20 mouse cellular contexts compared by ENCODE assay signal in genomic region chrX:151488128-151488527, GRCm38 (mm10). TPM values are rescaled to one million over a fixed set of nuclear protein-coding genes. Genes with fewer than 3 reads are reported as not detected.
DNase-seq lines count a peak whose midpoint lies in the region; ATAC-seq and TF ChIP-seq lines count a peak whose summit lies in the region.
"Had no signal": no experiment of that assay in that cellular context is flagged by ENCODE, and none has a peak within 500 bp of the region (broad histone marks: within the 10 kb centered on the region; RNA-seq: fewer than 3 reads in every experiment).

No protein-coding gene starts in this region.

- no peaks in the 10 kb centered on the region for H3K9me3 ChIP-seq in lung, embryonic 14.5 days (ENCODE audit: low read depth, low read length)
- no peaks in the 10 kb centered on the region for H3K9me3 ChIP-seq in forebrain, embryonic 12.5 days
- H3K9me3 ChIP-seq: embryonic facial prominence, embryonic 13.5 days; G1E; heart, embryonic 10.5 days; hindbrain, embryonic 15.5 days; limb, embryonic 10.5 days; liver, embryonic 13.5 days had no signal

- H3K4me3 ChIP-seq in lung, embryonic 14.5 days (ENCODE audit: low read depth, low read length), result no peak overlapping the region
- H3K4me3 ChIP-seq in forebrain, embryonic 12.5 days (replicated peaks), result no peak overlapping the region
- H3K4me3 ChIP-seq: embryonic facial prominence, embryonic 13.5 days; heart, embryonic 10.5 days; hindbrain, embryonic 15.5 days; left cerebral cortex, adult 2 months; limb, embryonic 10.5 days; liver, embryonic 13.5 days had no signal

- no peak overlapping the region for H3K9ac ChIP-seq in lung, embryonic 14.5 days
- H3K9ac ChIP-seq in forebrain, embryonic 12.5 days, result no peak overlapping the region
- H3K9ac ChIP-seq: embryonic facial prominence, embryonic 13.5 days; hindbrain, embryonic 15.5 days; liver, embryonic 13.5 days had no signal

- no peaks in the 10 kb centered on the region for H3K36me3 ChIP-seq in lung, embryonic 14.5 days (ENCODE audit: insufficient read depth)
- no peaks in the 10 kb centered on the region for H3K36me3 ChIP-seq in forebrain, embryonic 12.5 days (replicated peaks)
- H3K36me3 ChIP-seq: embryonic facial prominence, embryonic 13.5 days; G1E; heart, embryonic 10.5 days; hindbrain, embryonic 15.5 days; limb, embryonic 10.5 days; liver, embryonic 13.5 days had no signal

- no peak for DNase-seq in lung, embryonic 14.5 days
- DNase-seq in lung, postnatal 25 days (ENCODE audit: low spot score), result no peak
- peak; percentile 6 for DNase-seq in ES-CJ7 (ENCODE audit: low read depth, low spot score)
- peak; percentile 21 for DNase-seq in ZHBTc4 (ENCODE audit: low read depth, low spot score)
- no peak for DNase-seq in frontal cortex, adult 2 months (ENCODE audit: extremely low spot score in 1 of 2, low spot score in 1 of 2)
- DNase-seq in gastrocnemius, postnatal 25 days, result no peak
- DNase-seq: adrenal gland, postnatal 10 days; cerebellum, adult 11-12 months; heart, postnatal 10 days; kidney, postnatal 25 days; liver, embryonic 13.5 days; lung, postnatal 10 days had no signal

- H3K27me3 ChIP-seq in lung, embryonic 14.5 days (ENCODE audit: insufficient read depth, low read length), result no peaks in the 10 kb centered on the region
- H3K27me3 ChIP-seq in forebrain, embryonic 12.5 days, result no peaks in the 10 kb centered on the region
- H3K27me3 ChIP-seq: embryonic facial prominence, embryonic 13.5 days; hindbrain, embryonic 15.5 days; liver, embryonic 13.5 days had no signal

- ATAC-seq in lung, embryonic 14.5 days (ENCODE audit: insufficient read depth), result no peak
- no peak for ATAC-seq in forebrain, embryonic 12.5 days (ENCODE audit: low FRiP score)
- ATAC-seq: intestine, postnatal 0 days had no signal

- 81% methylated on average over 3 of the region's 3 CpGs for WGBS in lung, embryonic 14.5 days
- 90% methylated on average over 3 of the region's 3 CpGs for WGBS in forebrain, embryonic 12.5 days

- no peak overlapping the region for H3K27ac ChIP-seq in lung, embryonic 14.5 days (ENCODE audit: low read depth)
- no peak overlapping the region for H3K27ac ChIP-seq in forebrain, embryonic 12.5 days
- H3K27ac ChIP-seq: embryonic facial prominence, embryonic 13.5 days; heart, embryonic 10.5 days; hindbrain, embryonic 15.5 days; left cerebral cortex, adult 2 months; limb, embryonic 10.5 days; liver, embryonic 13.5 days had no signal

- no peak overlapping the region for H3K4me2 ChIP-seq in lung, embryonic 14.5 days
- no peak overlapping the region for H3K4me2 ChIP-seq in forebrain, embryonic 12.5 days
- H3K4me2 ChIP-seq: embryonic facial prominence, embryonic 13.5 days; hindbrain, embryonic 15.5 days; liver, embryonic 13.5 days had no signal

- H3K4me1 ChIP-seq in lung, embryonic 14.5 days (ENCODE audit: insufficient read depth), result no peaks in the 10 kb centered on the region
- H3K4me1 ChIP-seq in forebrain, embryonic 12.5 days, result no peaks in the 10 kb centered on the region
- H3K4me1 ChIP-seq: embryonic facial prominence, embryonic 13.5 days; heart, embryonic 10.5 days; hindbrain, embryonic 15.5 days; limb, embryonic 10.5 days; liver, embryonic 13.5 days had no signal

- TF ChIP-seq CTCF in lung, embryonic 14.5 days (IDR thresholded peaks at IDR 0.05; ENCODE audit: low read depth), result 0 out of 2 replicates have a peak, but pooled peaks have one; percentile 4

RNA-seq across cellular contexts. Expression of gene Phf8, which starts 32.3 kb away (rescaled TPM):
- 17.6 and 19.1 TPM in 2 replicates for polyA plus RNA-seq in lung, embryonic 14.5 days (2014; fragmentation: Nextera tagmentation; extraction: Ambion mirVana)
- polyA plus RNA-seq in frontal cortex, adult 2 months (2012; rRNA removed), result 20.2 and 21.3 TPM in 2 replicates
- total RNA-seq in gastrocnemius, postnatal 25 days (2021), result 10 to 100 TPM in 1 of 2 experiments, 1 to 10 TPM in 1; 9.1 to 12.1 TPM
- 27.2 and 32.4 TPM in 2 replicates for polyA plus RNA-seq in forebrain, embryonic 12.5 days (2016; fragmentation: Nextera tagmentation; extraction: Ambion mirVana)

Comparison
In these comparisons a context has a peak if more than half of its experiments do, and no peak if none do; other contexts are left out.
1. DNase-seq: peak in ES-CJ7 (single experiment) and ZHBTc4 (single experiment); none in lung, embryonic 14.5 days (single experiment), lung, postnatal 25 days (single experiment), frontal cortex, adult 2 months (0 of 2) and gastrocnemius, postnatal 25 days (single experiment).